Mouse (Mus musculus) C2C12 (cell line): ENCODE data around the gene Slain2.

Experiments
- CEBPB ChIP-seq: IDR thresholded peaks from one replicate; pipeline ENCODE4 v1.6.1; 2011; ENCODE audit warnings: low read depth, mild to moderate bottlenecking, control low read depth, moderate library complexity
- CTCF ChIP-seq: IDR thresholded peaks from one replicate; pipeline ENCODE4 v1.5.1; 2011; ENCODE audit not compliant: control insufficient read depth, insufficient read depth, insufficient read length
- MYOD1 ChIP-seq: IDR thresholded peaks from one replicate; pipeline ENCODE4 v1.6.1; 2011; ENCODE audit warnings: low read depth; ENCODE audit not compliant: control insufficient read depth, insufficient read length
- MYOG ChIP-seq: IDR thresholded peaks from one replicate; pipeline ENCODE4 v1.6.1; 2011; ENCODE audit not compliant: control insufficient read depth, insufficient read length; ENCODE audit errors: extremely low read depth

DNA sequence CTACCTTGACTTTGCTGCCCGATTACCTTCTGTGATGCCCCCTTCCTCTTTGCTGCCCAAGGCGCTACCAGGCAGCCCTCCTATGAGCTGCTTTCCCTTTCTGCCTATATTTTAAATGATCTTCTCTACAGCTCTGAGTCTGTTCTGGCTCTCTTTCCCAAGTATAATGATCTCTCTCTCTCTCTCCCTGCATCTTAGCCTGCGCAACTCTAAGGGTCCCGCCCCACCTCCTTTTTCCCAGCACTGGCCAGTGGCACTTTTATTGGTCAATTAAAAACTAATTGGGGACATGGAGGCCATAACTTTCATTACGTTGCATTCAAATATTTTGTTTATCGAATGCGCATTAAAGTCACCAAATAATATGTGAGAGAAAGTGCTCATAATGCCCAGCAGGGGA lies 25.8 kb upstream of the Slain2 start:
- TF ChIP-seq MYOD1 (no peak), CEBPB (no peak), CTCF (no peak), MYOG (no peak)
